Mouse (Mus musculus) thymus, adult 2 months (tissue): ENCODE results near the gene Ctnnbip1. TPM values are rescaled to one million over a fixed set of nuclear protein-coding genes. Genes with fewer than 3 reads are reported as not detected.
A peak's percentile ranks its signal among the peaks of the same experiment; 100 is the strongest.

ENCODE experiments used
- DNase-seq: peaks from one replicate; pipeline ENCODE4 v3.0.0; 2021
- H3K27ac ChIP-seq: fragments of 200-500 bp; 2 replicates; pipeline ENCODE4 v1.5.1; 2012; ENCODE audit warnings: low read length, control low read depth; ENCODE audit not compliant: control insufficient read depth, insufficient read depth
- H3K27me3 ChIP-seq: fragments of 200-500 bp; 2 replicates; pipeline ENCODE4 v1.6.1; 2012; ENCODE audit warnings: mild to moderate bottlenecking, low read length, moderate library complexity, mixed read lengths; ENCODE audit not compliant: control insufficient read depth, insufficient read depth
- H3K36me3 ChIP-seq: fragments of 200-500 bp; 2 replicates; pipeline ENCODE4 v1.6.1; 2012; ENCODE audit warnings: mild to moderate bottlenecking, low read length, moderate library complexity; ENCODE audit not compliant: control insufficient read depth, insufficient read depth
- H3K4me1 ChIP-seq: fragments of 200-500 bp; replicated peaks from 2 replicates; pipeline ENCODE4 v1.6.1; 2012; ENCODE audit warnings: low read length; ENCODE audit not compliant: control insufficient read depth, insufficient read depth
- H3K4me3 ChIP-seq: fragments of 200-500 bp; 2 replicates; pipeline ENCODE4 v1.5.1; 2012; ENCODE audit warnings: mild to moderate bottlenecking, low read length, control low read depth, moderate library complexity; ENCODE audit not compliant: control insufficient read depth, insufficient read depth
- CTCF ChIP-seq: fragments of 200-500 bp; IDR thresholded peaks from 2 replicates; pipeline ENCODE4 v1.5.1; 2012; ENCODE audit warnings: mild to moderate bottlenecking, control low read depth, low read length, moderate library complexity, borderline replicate concordance; ENCODE audit not compliant: control insufficient read depth, poor library complexity, insufficient read depth; ENCODE audit errors: extremely low read depth
- POLR2A ChIP-seq: fragments of 200-500 bp; IDR thresholded peaks from 2 replicates; pipeline ENCODE4 v1.6.1; 2012; ENCODE audit warnings: mild to moderate bottlenecking, low read length, control low read depth, moderate library complexity; ENCODE audit not compliant: control insufficient read depth, poor library complexity, insufficient read depth; ENCODE audit errors: extremely low read depth
- WGBS: fragments of 180-500 bp; shearing (Covaris S2); methylation state at CpG from one replicate; pipeline ENCODE4 v1.1.7; 2018; 5-methylcytosine and 5-hydroxymethylcytosine counted together
- polyA plus RNA-seq: library from polyadenylated mRNA; depleted of rRNA; stranded (reverse); fragments of >200 nt; gene quantifications from 2 replicates; pipeline ENCODE4 v1.2.3, GENCODE M21; 2012

Ctnnbip1 gene
- polyA plus RNA-seq, 1 experiment = 17.9 TPM

GRCm38 (mm10) chr4:149525811-149526210, 7.8 kb downstream of the Ctnnbip1 start:
- Histone ChIP-seq H3K4me3 (no peak overlapping the region), H3K27me3 (no peaks in the 10 kb centered on the region), H3K4me1 (no peaks in the 10 kb centered on the region), H3K27ac (no peak overlapping the region), H3K36me3 (no peaks in the 10 kb centered on the region)
- no peak for TF ChIP-seq POLR2A
- TF ChIP-seq CTCF = no peak
- 95% methylated on average over 6 of the region's 6 CpGs for WGBS
- DNase-seq = no peak

GRCm38 (mm10) chr4:149526330-149526729, 8.3 kb downstream of the Ctnnbip1 start:
- no peak for TF ChIP-seq POLR2A
- no peak for TF ChIP-seq CTCF
- DNase-seq = no peak
- WGBS = 81% methylated on average over 7 of the region's 7 CpGs
- no peaks in the 10 kb centered on the region for H3K4me1 ChIP-seq
- H3K36me3 ChIP-seq = no peaks in the 10 kb centered on the region
- no peaks in the 10 kb centered on the region for H3K27me3 ChIP-seq
- no peak overlapping the region for H3K27ac ChIP-seq
- no peak overlapping the region for H3K4me3 ChIP-seq

- WGBS = 88% methylated on average over 15 of the region's 15 CpGs
- Histone ChIP-seq H3K27me3 (no peaks in the 10 kb centered on the region), H3K4me3 (no peak overlapping the region), H3K27ac (no peak overlapping the region), H3K36me3 (no peaks in the 10 kb centered on the region), H3K4me1 (no peaks in the 10 kb centered on the region)
- no peak for DNase-seq
- TF ChIP-seq POLR2A (no peak), CTCF (no peak)
Observed at GRCm38 (mm10) chr4:149527621-149528354, 9.8 kb downstream of the Ctnnbip1 start.

- no peak for TF ChIP-seq POLR2A
- no peak for TF ChIP-seq CTCF
- 88% methylated on average over 6 of the region's 6 CpGs for WGBS
Observed at GRCm38 (mm10) chr4:149529691-149530090, 11.7 kb downstream of the Ctnnbip1 start.

GRCm38 (mm10) chr4:149539441-149539840, 21.4 kb downstream of the Ctnnbip1 start:
- Histone ChIP-seq H3K4me1 (peaks cover 8% of the 10 kb centered on the region), H3K27ac (no peak overlapping the region), H3K27me3 (no peaks in the 10 kb centered on the region), H3K4me3 (no peak overlapping the region), H3K36me3 (no peaks in the 10 kb centered on the region)
- no peak for TF ChIP-seq POLR2A
- TF ChIP-seq CTCF = no peak
- WGBS = 92% methylated on average over 8 of the region's 8 CpGs
- DNase-seq = no peak

More at GRCm38 (mm10) chr4:149529691-149530090, 11.7 kb downstream of the Ctnnbip1 start:
- no peaks in the 10 kb centered on the region for H3K36me3 ChIP-seq
- DNase-seq = no peak
- H3K27ac ChIP-seq = no peak overlapping the region
- no peaks in the 10 kb centered on the region for H3K4me1 ChIP-seq
- H3K4me3 ChIP-seq = no peak overlapping the region
- no peaks in the 10 kb centered on the region for H3K27me3 ChIP-seq

GRCm38 (mm10) chr4:149541935-149542334, 23.9 kb downstream of the Ctnnbip1 start:
- TF ChIP-seq CTCF (no peak), POLR2A (no peak)
- no peak overlapping the region for H3K4me3 ChIP-seq
- peak; percentile 19 for DNase-seq
- no peak overlapping the region for H3K27ac ChIP-seq
- H3K36me3 ChIP-seq = no peaks in the 10 kb centered on the region
- 22% methylated on average over 5 of the region's 5 CpGs for WGBS
- no peaks in the 10 kb centered on the region for H3K27me3 ChIP-seq
- H3K4me1 ChIP-seq = peaks cover 8% of the 10 kb centered on the region
